Mouse (Mus musculus) v-Abl transformed pro-B cells (cell line): ENCODE data around the gene Ric8a.

Experiments
- in situ Hi-C, 2 experiments: fragments of 400-800 bp; cut with MboI; formaldehyde crosslinking; loops; one replicate each; pipeline ENCODE4 v1.15.1; 2025; ENCODE audit not compliant: unreplicated experiment in 2 of 2

Ric8a gene

DNA sequence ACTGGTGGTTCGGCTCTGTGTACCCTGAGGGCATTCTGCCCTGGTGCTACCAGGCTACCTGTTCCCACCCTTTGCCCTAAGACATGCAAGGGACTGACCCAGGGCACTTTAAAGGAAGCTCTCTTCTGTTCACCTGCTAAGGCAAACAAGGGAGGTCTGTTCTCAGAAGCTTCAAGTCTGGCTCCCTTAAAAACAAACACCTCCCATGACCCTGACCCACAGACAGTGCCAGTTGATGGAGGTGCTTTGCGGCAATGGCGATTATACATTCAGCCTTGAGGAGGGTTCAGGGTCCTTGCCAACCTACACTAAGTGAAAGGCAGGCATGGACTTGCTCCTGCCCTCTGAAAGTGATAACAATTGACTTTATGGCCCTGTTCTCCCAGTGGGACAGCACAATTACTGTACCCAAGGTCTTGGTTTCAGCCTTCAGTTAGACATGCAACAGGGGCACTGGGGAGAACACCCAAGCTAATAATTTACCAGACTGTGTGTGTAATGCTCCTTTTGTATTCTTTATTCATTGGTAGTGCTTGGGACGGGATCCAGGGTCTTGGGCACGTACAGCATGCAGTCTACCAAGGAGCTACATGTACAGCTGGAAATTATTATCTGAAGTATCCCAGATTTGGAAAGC lies 56.2 kb downstream of the Ric8a start:
- in situ Hi-C loops, result loop anchor here in 1 of 2 experiments (5.0 to 10.0 kb wide), 2 partner anchors 34 to 452 kb away; no protein-coding TSS in a partner anchor
